Mouse (Mus musculus) lung, adult 2 months (tissue): ENCODE results near the gene Mvb12a.

Source experiments
- CTCF ChIP-seq: fragments of 200-500 bp; IDR thresholded peaks from 2 replicates; pipeline ENCODE4 v1.5.1; 2011; ENCODE audit warnings: mild to moderate bottlenecking, low read length, control low read depth; ENCODE audit not compliant: insufficient read depth
- POLR2A ChIP-seq: fragments of 200-500 bp; IDR thresholded peaks from 2 replicates; pipeline ENCODE4 v1.6.1; 2011; ENCODE audit warnings: low read depth, mild to moderate bottlenecking, control low read depth, low read length, borderline replicate concordance; ENCODE audit errors: extremely low read depth

DNA sequence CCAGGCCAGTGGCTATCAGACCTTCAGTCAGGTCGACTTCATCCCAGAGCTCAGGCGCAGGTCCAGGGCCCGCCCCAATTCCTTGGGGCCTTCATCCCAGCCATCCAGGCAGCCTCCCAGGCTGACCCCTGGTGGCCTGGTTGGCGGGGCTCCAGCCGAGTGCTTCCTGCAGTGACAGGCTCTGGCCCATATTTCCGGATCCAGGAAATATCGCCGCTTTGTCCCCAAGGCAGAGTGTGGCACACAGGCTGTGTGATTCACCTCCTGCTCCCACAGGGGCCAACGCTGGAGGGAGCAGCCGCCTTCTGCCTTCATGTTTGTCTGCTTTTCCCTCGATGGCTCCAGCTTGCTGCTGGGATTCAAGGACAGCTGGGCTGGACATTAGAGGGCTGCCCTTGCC is 46.2 kb upstream of the Mvb12a start:
- TF ChIP-seq CTCF (0 out of 2 replicates have a peak, but pooled peaks have one; percentile 33), POLR2A (no peak)
